Mouse (Mus musculus) liver, embryonic 14.5 days (tissue): ENCODE results near the gene Zbtb42.

Source experiments
- CTCF ChIP-seq: IDR thresholded peaks from 2 replicates; pipeline ENCODE4 v1.5.1; 2016; ENCODE audit warnings: antibody characterized with exemption, low read depth, control low read depth
- EP300 ChIP-seq: IDR thresholded peaks from 2 replicates; pipeline ENCODE4 v1.6.1; 2016; ENCODE audit warnings: antibody characterized with exemption, low read depth

DNA sequence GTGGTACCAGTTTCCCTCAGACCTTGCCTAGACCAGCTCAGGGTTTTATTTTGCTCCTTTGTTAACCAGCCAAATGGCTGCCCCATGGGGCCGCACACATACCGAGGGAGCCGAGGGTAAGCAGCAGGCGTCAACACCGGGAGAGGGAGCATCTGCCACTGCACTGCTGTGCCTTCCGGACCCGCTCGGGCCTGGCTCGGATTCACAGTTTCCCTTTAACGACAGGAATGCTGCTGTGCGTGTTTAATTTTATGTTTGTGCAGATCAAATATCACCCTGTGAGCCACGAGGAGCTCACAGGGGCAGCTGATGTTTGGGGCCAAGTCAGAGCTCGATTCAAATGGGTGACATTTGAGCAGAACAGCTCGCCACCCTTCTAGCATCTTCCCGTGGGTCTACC is 21.9 kb downstream of the Zbtb42 start:
- TF ChIP-seq CTCF (no peak), EP300 (no peak)
